Mouse (Mus musculus) G1E (cell line): Measurements from ENCODE around the gene Dmpk.

Experiments
- CTCF ChIP-seq: IDR thresholded peaks from 2 replicates; pipeline ENCODE4 v1.5.1; 2012; ENCODE audit warnings: low read depth, low read length, inconsistent platforms, mixed read lengths
- GATA1 ChIP-seq: IDR thresholded peaks from 2 replicates; pipeline ENCODE4 v1.6.1; 2012; ENCODE audit warnings: borderline replicate concordance, low read length, inconsistent platforms, mixed read lengths
- GATA2 ChIP-seq: IDR thresholded peaks from 2 replicates; pipeline ENCODE4 v1.6.1; 2012; ENCODE audit warnings: low read depth, low read length, inconsistent platforms, borderline replicate concordance
- POLR2AphosphoS5 ChIP-seq: IDR thresholded peaks from 2 replicates; pipeline ENCODE4 v1.6.1; 2012; ENCODE audit warnings: low read depth, low read length, inconsistent platforms; ENCODE audit not compliant: insufficient replicate concordance
- TAL1 ChIP-seq: conservative IDR thresholded peaks from 2 replicates; pipeline ENCODE4 v1.6.1; 2012; ENCODE audit warnings: low read depth, low read length, inconsistent platforms, mixed read lengths

DNA sequence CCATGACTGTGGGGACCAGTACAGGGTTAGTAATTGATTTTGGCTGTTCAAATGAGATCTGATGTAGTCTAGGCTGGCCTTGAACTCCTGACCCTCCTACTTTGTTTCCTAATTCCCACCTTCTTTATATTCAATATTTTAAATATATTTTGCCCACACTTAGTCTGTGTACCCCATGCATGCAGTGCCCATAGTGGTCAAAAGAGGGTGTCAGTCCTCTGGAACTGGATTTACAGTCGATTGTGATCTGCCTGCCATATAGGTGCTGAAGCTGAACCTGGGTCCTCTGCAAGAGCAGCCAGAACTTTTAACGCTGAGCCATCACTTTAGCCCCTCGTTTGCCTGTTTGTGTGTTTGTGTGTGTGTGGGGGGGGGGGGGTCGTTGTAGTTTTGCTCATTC, 47.0 kb downstream of the Dmpk start:
- TF ChIP-seq CTCF: no peak
- no peak for TF ChIP-seq TAL1
- TF ChIP-seq GATA1: no peak
- no peak for TF ChIP-seq GATA2
- no peak for TF ChIP-seq POLR2AphosphoS5
